Mouse (Mus musculus) gastrocnemius, postnatal 14 days (tissue): Measurements from ENCODE around the gene Coro2a. TPM values are rescaled to one million over a fixed set of nuclear protein-coding genes. Genes with fewer than 3 reads are reported as not detected.
"Not testable (repeated sequence)": the region's sequence is repeated elsewhere in the genome, so short reads cannot be mapped to it uniquely, and the experiment has no call there.

Source experiments
- DNase-seq: peaks from one replicate; pipeline ENCODE4 v3.0.0; 2021; ENCODE audit warnings: mixed read lengths
- intact Hi-C: fragments of 180-260 bp; cut with DNase I; formaldehyde crosslinking; loops from one replicate; pipeline ENCODE4 v1.15.1; 2025; ENCODE audit warnings: low total_unique reads
- total RNA-seq, 2 experiments: library from RNA; stranded (reverse); gene quantifications; 2 replicates each; pipeline ENCODE4 v1.2.3; 2021

Gene Coro2a
- total RNA-seq, 2 experiments from 2014 or later, result 0.27 to 0.66 TPM

DNA sequence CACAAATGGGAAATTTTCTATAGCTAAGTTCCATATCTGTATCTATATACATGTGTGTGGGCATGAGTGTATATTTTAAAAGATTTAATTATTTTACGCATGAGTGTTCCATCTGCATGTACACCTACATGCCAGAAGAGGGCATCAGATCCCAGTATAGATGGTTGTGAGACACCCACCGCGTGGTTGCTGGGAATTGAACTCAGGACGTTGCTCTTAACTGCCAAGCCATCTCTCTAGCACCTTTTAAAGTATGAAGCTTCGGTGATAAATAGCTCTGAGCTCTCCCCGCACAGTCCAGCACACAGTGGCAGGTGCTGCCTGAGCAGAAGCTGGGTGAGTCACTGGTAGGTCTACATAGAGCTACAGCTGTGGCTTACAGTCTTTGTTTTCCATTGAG is 15.4 kb upstream of the Coro2a start:
- no peak for DNase-seq
- intact Hi-C loops, result no loop called here

DNA sequence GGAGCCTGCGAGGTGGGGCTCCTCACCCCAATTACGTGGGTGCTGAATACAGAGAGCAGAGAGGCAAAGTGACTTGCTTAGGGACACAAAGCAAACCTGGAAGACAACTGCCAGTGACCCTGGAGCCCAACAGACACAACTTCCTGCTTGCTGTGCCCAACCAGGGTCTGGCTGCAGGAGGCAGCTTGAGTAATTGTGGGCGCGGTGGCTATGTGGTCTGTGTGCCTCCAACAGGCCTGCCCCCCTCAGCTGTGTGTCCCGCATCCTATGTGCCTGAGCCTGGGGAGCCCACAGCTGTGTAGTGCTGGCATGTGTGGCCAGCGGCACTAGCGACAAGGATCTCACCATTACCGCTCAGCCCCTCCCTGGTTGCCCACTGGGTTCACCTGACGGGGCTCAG is 12.6 kb upstream of the Coro2a start:
- intact Hi-C loops, result no loop called here
- DNase-seq, result no peak

GRCm38 (mm10) chr4:46613618-46614017 is 11.6 kb upstream of the Coro2a start:
- intact Hi-C loops, result loop anchor here (2.0 kb wide), 1 partner anchor 43 kb away; no protein-coding TSS in a partner anchor

DNA sequence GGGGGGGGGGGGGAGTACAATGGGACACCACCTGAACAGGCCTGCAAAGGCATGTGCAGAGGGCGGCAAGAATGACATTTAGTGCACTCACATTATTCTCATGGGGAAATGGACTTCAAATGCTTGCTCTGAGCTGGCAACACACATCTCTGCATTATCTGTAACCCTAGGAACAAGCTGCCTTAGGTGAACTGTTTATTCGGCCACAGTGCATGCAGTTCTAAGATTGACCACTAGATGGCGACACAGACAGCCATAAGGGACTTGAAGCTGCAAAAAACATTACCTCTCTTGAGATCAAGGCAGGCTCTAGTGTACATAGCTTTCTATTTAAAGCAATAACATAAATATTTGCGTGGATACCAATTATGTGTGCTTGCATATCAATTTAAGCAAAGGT is 9.2 kb upstream of the Coro2a start:
- intact Hi-C loops, result no loop called here
- peak; percentile 65 for DNase-seq

More at GRCm38 (mm10) chr4:46613618-46614017, 11.6 kb upstream of the Coro2a start:
- no peak for DNase-seq

DNA sequence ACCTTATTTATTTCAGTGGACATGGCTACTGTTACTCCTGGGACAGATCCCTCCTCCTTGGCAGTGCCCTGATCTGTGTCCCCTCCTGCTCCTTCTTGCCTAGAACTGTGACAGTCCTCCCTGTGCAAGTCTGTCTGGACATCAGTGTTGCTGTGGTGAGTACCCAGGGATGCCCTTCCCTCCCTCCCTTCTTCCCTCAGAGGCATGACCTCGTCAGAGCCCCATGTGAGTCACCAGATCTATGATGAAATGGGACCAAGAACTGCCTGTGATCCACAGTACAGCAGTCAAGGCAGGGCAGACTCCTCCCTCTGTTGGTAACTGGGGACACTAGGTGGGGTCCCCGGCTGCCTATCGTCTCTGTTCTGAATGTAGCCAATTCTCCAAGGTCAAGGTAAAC is 5.6 kb upstream of the Coro2a start:
- DNase-seq, result no peak
- intact Hi-C loops, result loop anchor here (10.0 kb wide), 1 partner anchor 427 kb away; no protein-coding TSS in a partner anchor

DNA sequence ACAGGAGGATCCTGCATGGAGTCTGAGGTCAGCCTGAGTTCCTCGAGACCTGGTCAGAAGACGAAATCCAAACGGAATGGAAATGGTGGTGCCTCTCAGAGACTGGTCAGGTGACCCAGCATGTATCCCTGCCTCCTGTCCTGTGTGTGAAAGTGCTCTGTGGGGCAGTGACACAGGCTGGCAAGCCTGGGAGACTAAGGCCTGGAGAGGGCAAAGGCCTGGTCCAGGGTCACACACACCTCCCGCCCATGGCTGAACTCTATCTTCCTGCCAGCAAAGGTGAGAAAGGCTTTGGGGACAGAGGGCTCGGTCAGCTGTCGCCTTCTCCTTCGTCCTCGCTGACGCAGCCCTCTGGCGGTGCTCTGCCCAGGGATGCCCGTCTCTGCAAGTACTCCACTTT is 3.4 kb upstream of the Coro2a start:
- intact Hi-C loops, result loop anchor here (10.0 kb wide), 1 partner anchor 429 kb away; no protein-coding TSS in a partner anchor
- DNase-seq, result no peak

DNA sequence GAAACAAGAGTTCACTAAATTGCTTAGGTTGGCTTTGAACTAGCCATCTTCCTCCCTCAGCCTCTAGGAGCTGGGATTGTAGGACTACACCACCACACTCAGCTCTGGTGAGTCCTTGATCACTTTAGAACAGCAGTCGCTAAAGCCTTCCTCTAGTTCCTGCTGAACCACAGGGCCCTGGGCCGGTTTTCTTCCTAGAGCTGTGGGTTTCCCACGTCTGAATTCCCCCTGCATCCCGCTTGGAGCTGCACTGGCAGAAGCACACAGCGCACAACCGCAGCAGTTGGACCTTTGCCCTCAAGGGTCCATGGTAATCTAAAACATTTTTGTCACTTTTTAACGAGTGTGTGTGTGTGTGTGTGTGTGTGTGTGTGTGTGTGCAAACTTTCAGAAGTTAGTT is 702 bp upstream of the Coro2a start:
- DNase-seq, result peak; percentile 3
- intact Hi-C loops, result loop anchor here (10.0 kb wide), 1 partner anchor 432 kb away; no protein-coding TSS in a partner anchor

DNA sequence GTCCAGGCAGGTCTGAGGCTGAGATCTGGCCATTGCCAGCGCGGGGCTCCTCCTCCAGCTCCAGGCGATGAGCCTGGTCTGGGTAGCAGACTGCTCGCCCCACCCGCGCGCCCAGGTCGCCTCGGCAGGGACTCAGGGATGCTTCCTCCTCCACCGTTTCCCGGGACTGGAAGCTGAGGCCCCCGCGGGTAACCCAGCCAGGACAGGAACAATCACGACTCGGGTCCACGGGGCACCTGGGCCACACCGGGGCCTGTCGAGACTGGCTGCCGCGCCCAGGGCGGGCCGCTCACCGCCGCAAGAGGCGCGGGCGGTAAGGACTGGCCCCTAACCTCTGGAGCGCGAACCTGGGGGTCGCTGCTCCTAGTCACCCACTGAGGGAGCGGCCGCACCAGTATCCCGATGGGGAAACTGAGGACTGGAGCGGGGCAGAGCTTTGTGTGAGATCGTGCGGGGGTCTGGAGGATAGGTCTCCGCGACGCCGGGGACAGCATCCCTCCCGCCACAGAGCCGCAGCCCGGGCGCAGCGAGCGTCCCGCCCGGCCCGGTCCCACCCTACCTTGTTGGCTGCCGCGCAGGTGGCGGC is 651 bp downstream of the Coro2a start:
- peak; percentile 8 for DNase-seq
- intact Hi-C loops, result loop anchor here (10.0 kb wide), 1 partner anchor 433 kb away; no protein-coding TSS in a partner anchor

GRCm38 (mm10) chr4:46600473-46601257 is 1.3 kb downstream of the Coro2a start:
- DNase-seq, result peak; percentile 2
- intact Hi-C loops, result loop anchor here (10.0 kb wide), 1 partner anchor 434 kb away; no protein-coding TSS in a partner anchor

- intact Hi-C loops, result loop anchor here (10.0 kb wide), 1 partner anchor 435 kb away; no protein-coding TSS in a partner anchor
- not testable (repeated sequence) for DNase-seq
Measured at GRCm38 (mm10) chr4:46599609-46600008, 2.4 kb downstream of the Coro2a start.

DNA sequence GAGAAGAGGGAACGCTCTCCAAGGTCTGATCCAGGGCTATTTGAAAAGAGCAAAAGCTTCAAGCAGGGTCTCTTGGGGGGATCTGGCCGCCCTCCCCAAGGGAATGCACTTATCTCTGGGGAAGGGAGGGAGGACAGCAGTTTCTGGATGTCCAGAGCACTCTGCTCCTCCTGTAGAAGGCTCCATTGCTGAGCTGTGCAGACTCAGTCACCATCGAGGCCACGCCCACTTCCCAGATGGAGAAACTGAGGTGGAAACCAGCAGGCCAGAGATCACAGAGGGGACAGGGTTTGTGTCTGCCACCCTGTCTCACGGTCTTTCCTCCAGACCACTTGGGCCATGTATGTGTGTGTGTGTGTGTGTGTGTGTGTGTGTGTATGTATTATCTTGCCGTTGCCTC is 3.0 kb downstream of the Coro2a start:
- intact Hi-C loops, result no loop called here
- DNase-seq, result peak; percentile 3

- intact Hi-C loops, result no loop called here
- peak; percentile 2 for DNase-seq
Measured at GRCm38 (mm10) chr4:46598111-46598510, 3.9 kb downstream of the Coro2a start.

- intact Hi-C loops, result no loop called here
- DNase-seq, result peak; percentile 2
Measured at GRCm38 (mm10) chr4:46597286-46597961, 4.6 kb downstream of the Coro2a start.

- intact Hi-C loops, result no loop called here
- peak; percentile 4 for DNase-seq
Measured at GRCm38 (mm10) chr4:46596398-46596797, 5.6 kb downstream of the Coro2a start.

DNA sequence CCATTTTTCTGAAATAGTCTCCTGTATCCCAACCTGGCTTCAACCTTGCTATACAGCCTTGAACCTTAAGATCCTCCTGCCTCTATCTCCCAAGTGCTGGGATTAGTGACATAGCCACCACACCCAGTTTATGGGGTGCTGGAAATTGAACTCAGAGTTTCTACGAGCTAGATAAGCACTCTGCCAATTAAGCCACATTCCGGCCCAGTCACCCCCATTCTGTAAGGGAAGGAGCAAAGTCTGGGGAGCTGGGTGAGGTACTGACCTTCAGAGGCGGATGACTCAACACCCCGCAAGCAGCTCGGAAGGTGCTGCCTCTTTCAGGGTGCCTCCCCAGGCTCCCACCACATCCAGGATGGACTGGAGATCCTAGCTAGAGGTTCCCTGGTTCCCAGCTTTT is 7.9 kb downstream of the Coro2a start:
- DNase-seq, result peak; percentile 2
- intact Hi-C loops, result no loop called here

- intact Hi-C loops, result no loop called here
- no peak for DNase-seq
Measured at GRCm38 (mm10) chr4:46593472-46593871, 8.5 kb downstream of the Coro2a start.

DNA sequence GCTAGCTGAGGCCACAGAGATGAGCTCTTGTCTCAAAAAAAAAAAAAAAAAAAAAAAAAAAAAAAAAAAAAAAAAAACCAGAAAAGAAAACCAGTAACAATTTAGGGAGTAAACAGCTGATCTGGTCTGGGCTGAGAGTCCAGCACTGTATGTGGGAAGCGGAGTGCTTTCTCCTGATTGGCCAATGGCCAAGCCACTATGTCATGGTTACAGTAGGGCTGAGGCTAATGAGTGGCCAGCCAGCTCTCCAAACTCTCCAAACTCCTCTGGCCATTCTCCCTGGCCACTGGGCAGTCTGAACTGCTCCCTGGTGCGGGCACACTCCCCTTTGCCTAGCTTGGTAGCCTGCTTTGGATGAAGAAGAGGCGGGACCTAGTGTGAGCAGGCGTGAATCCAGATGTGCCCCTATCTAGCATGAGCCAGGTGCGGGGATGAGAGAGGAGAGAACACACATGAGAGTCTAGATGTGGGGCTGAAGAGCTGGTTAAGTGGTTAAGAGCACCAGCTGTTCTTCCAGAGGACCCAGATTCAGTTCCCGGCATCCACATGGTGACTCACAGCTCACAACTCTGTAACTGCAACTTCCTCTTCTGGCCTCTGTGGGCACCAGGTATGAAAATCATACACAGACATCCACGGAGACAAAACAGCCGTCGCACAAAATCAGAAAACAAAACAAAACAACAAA is 10.0 kb downstream of the Coro2a start:
- intact Hi-C loops, result no loop called here
- DNase-seq, result peak; percentile 48

DNA sequence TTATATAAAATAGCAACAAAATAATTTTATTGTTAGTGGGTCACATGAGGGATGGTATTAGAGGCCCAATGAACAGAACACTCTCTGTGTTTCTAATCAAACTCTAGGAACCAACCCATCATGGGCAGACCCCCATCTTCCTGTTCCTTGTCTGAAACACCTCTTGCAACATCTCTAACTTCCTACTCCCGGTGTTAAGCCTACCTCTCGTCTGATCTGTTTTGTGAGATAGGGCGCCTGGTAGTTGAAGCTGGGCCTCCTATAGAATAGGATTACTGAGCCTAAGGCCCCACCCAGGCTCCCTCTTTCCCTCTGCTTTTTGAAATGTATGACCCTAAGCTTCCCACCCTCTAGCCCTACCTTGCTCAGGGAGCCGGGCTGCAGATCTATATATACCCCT is 11.2 kb downstream of the Coro2a start:
- DNase-seq, result no peak

DNA sequence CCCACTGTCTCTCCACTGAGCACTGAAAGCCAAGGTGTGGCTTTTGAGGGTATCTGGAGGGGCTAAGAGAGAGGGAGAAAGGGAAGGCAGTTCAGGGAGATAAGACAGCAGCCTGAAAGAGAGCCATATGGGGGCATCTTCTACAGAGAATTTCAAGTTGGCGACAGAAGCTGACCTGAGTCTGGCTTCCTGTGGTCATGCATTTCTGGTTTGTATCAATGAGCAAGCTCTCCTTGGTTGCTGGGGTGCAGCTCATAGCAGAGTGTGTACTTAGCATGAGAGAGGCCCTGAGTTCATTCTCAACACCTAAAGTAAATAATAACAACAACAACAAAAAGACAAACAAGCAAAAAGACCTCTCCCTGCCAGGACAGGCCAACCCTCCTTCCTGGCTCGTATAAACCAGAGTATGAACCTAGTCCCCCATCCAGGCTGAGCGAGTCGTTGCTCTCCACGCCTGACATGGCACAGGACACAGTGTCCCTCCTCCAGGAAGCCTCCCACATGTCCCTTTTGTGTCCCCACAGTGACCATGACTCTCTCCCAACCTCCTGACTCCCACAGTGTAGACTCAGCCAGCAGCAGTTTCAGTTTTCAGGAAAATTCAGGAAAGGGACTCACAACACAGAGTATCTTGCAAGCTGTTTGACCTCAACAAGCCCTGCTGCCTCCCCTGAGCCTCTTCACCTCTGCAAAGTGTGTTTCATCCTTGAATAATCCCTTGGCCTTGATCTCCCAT is 11.9 kb downstream of the Coro2a start:
- no peak for DNase-seq
- intact Hi-C loops, result no loop called here

More for the DNA sequence above, 11.2 kb downstream of the Coro2a start:
- intact Hi-C loops, result no loop called here
